Mouse (Mus musculus) embryonic fibroblast, embryonic 13.5 days (primary cell): ENCODE results near the gene Tln2.

ENCODE experiments used
- CTCF ChIP-seq: IDR thresholded peaks from 2 replicates; pipeline ENCODE4 v1.5.1; 2011; ENCODE audit warnings: mild to moderate bottlenecking, control low read depth, low read length, moderate library complexity, borderline replicate concordance; ENCODE audit not compliant: insufficient read depth
- POLR2A ChIP-seq: IDR thresholded peaks from 2 replicates; pipeline ENCODE4 v1.6.1; 2011; ENCODE audit warnings: low read depth, mild to moderate bottlenecking, control low read depth, low read length, moderate library complexity

GRCm38 (mm10) chr9:67532631-67533030 is 26.9 kb downstream of the Tln2 start:
- TF ChIP-seq CTCF (no peak), POLR2A (no peak)
